9 mouse cellular contexts compared by ENCODE assay signal in genomic region chr12:8472591-8473358, GRCm38 (mm10). TPM values are rescaled to one million over a fixed set of nuclear protein-coding genes. Genes with fewer than 3 reads are reported as not detected.
DNase-seq lines count a peak whose midpoint lies in the region; ATAC-seq and TF ChIP-seq lines count a peak whose summit lies in the region.
"Had no signal": no experiment of that assay in that cellular context is flagged by ENCODE, and none has a peak within 500 bp of the region (broad histone marks: within the 10 kb centered on the region; RNA-seq: fewer than 3 reads in every experiment).

No protein-coding gene starts in this region.

- no peaks in the 10 kb centered on the region for H3K36me3 ChIP-seq in kidney, embryonic 16.5 days (ENCODE audit: insufficient read depth, low read length)
- no peaks in the 10 kb centered on the region for H3K36me3 ChIP-seq in stomach, postnatal 0 days (ENCODE audit: control insufficient read depth, insufficient read depth, low read length)
- H3K36me3 ChIP-seq in heart, embryonic 12.5 days: no peaks in the 10 kb centered on the region
- H3K36me3 ChIP-seq: heart, embryonic 13.5 days had no signal

- H3K27me3 ChIP-seq in kidney, embryonic 16.5 days (ENCODE audit: insufficient read depth, low read length): no peaks in the 10 kb centered on the region
- H3K27me3 ChIP-seq in stomach, postnatal 0 days (ENCODE audit: control insufficient read depth, insufficient read depth, low read length): no peaks in the 10 kb centered on the region
- no peaks in the 10 kb centered on the region for H3K27me3 ChIP-seq in heart, embryonic 12.5 days (replicated peaks)
- H3K27me3 ChIP-seq: heart, embryonic 13.5 days had no signal

- no peak overlapping the region for H3K4me3 ChIP-seq in kidney, embryonic 16.5 days (ENCODE audit: low read length)
- H3K4me3 ChIP-seq in stomach, postnatal 0 days (ENCODE audit: low read depth, low read length): no peak overlapping the region
- no peak overlapping the region for H3K4me3 ChIP-seq in heart, embryonic 12.5 days
- H3K4me3 ChIP-seq: heart, embryonic 13.5 days had no signal

- H3K4me1 ChIP-seq in kidney, embryonic 16.5 days (ENCODE audit: insufficient read depth, low read length): peaks cover 20% of the 10 kb centered on the region
- peaks cover 4% of the 10 kb centered on the region for H3K4me1 ChIP-seq in stomach, postnatal 0 days (replicated peaks; ENCODE audit: control insufficient read depth, insufficient read depth)
- H3K4me1 ChIP-seq in heart, embryonic 12.5 days (replicated peaks): peaks cover 16% of the 10 kb centered on the region

- DNase-seq in adrenal gland, adult 2 months: peak; percentile 49
- DNase-seq in adrenal gland, adult 18-20 months (ENCODE audit: low spot score in 2 of 2): no peak
- DNase-seq in kidney, postnatal 25 days: peak; percentile 18 to 56
- DNase-seq in right cerebral cortex, postnatal 14 days: peak; percentile 59
- DNase-seq in right cerebral cortex, postnatal 36 days (ENCODE audit: low spot score in 2 of 2): no peak
- peak; percentile 39 for DNase-seq in stomach, postnatal 0 days (ENCODE audit: low spot score)

- no peak overlapping the region for H3K4me2 ChIP-seq in kidney, embryonic 16.5 days (replicated peaks; ENCODE audit: low read depth, low read length)
- H3K4me2 ChIP-seq in stomach, postnatal 0 days (replicated peaks; ENCODE audit: low read depth): no peak overlapping the region
- no peak overlapping the region for H3K4me2 ChIP-seq in heart, embryonic 12.5 days
- H3K4me2 ChIP-seq: heart, embryonic 13.5 days had no signal

- WGBS in kidney, embryonic 16.5 days: 72% methylated on average over 7 of the region's 7 CpGs
- 59% methylated on average over 7 of the region's 7 CpGs for WGBS in stomach, postnatal 0 days
- WGBS in heart, embryonic 12.5 days: 69% methylated on average over 7 of the region's 7 CpGs

- ATAC-seq in kidney, embryonic 16.5 days (ENCODE audit: low FRiP score, low TSS enrichment): no peak
- ATAC-seq in stomach, postnatal 0 days (ENCODE audit: low FRiP score, low TSS enrichment): no peak
- ATAC-seq in heart, embryonic 12.5 days (ENCODE audit: insufficient number of reproducible peaks, low FRiP score): no peak

- H3K9ac ChIP-seq in kidney, embryonic 16.5 days (replicated peaks; ENCODE audit: low read length): no peak overlapping the region
- no peak overlapping the region for H3K9ac ChIP-seq in stomach, postnatal 0 days (ENCODE audit: low read length)
- no peak overlapping the region for H3K9ac ChIP-seq in heart, embryonic 12.5 days
- H3K9ac ChIP-seq: heart, embryonic 13.5 days had no signal

- no peak overlapping the region for H3K27ac ChIP-seq in kidney, embryonic 16.5 days (ENCODE audit: low read length)
- H3K27ac ChIP-seq in stomach, postnatal 0 days (replicated peaks): no peak overlapping the region
- H3K27ac ChIP-seq in heart, embryonic 12.5 days (ENCODE audit: poor library complexity, severe bottlenecking): no peak overlapping the region
- H3K27ac ChIP-seq: heart, embryonic 13.5 days had no signal

- H3K9me3 ChIP-seq in kidney, embryonic 16.5 days (ENCODE audit: low read length): no peaks in the 10 kb centered on the region
- H3K9me3 ChIP-seq in stomach, postnatal 0 days (ENCODE audit: control insufficient read depth, low read length): no peaks in the 10 kb centered on the region
- no peaks in the 10 kb centered on the region for H3K9me3 ChIP-seq in heart, embryonic 12.5 days (replicated peaks)
- H3K9me3 ChIP-seq: heart, embryonic 13.5 days had no signal

- TF ChIP-seq CTCF in stomach, postnatal 0 days (IDR thresholded peaks at IDR 0.05; ENCODE audit: low read depth): no peak

- TF ChIP-seq EP300 in stomach, postnatal 0 days (optimal IDR thresholded peaks at IDR 0.05): no peak

RNA-seq across cellular contexts. Expression of gene Rhob, which starts 27.0 kb away (rescaled TPM):
- 100 to 1,000 TPM; 166 to 261 TPM for total RNA-seq in adrenal gland, adult 2 months (2021)
- polyA plus RNA-seq in adrenal gland, adult 2 months (2012; rRNA removed): 497 and 623 TPM in 2 replicates
- total RNA-seq in adrenal gland, adult 18-20 months (2021): 100 to 1,000 TPM; 186 to 189 TPM
- 39.8 and 40.1 TPM in 2 replicates for polyA plus RNA-seq in kidney, embryonic 16.5 days (2015; fragmentation: Nextera tagmentation; extraction: Ambion mirVana)
- 32.9 and 39.5 TPM in 2 replicates for polyA plus RNA-seq in stomach, postnatal 0 days (2015; fragmentation: Nextera tagmentation; extraction: Ambion mirVana)
- 52.9 and 55.1 TPM in 2 replicates for polyA plus RNA-seq in heart, embryonic 12.5 days (2016; fragmentation: Nextera tagmentation; extraction: Ambion mirVana)

Comparison
In these comparisons a context has a peak if more than half of its experiments do, and no peak if none do; other contexts are left out.
1. DNase-seq: peak in adrenal gland, adult 2 months (single experiment), kidney, postnatal 25 days (2 of 2), right cerebral cortex, postnatal 14 days (single experiment) and stomach, postnatal 0 days (single experiment); none in adrenal gland, adult 18-20 months (0 of 2) and right cerebral cortex, postnatal 36 days (0 of 2).